Mouse (Mus musculus) myocyte (in vitro differentiated cells): Measurements from ENCODE around the gene Cbarp. TPM values are rescaled to one million over a fixed set of nuclear protein-coding genes. Genes with fewer than 3 reads are reported as not detected.
A peak's percentile ranks its signal among the peaks of the same experiment; 100 is the strongest.

ENCODE experiments used
- H3K27me3 ChIP-seq: one replicate; pipeline ENCODE4 v1.6.1; 2011; ENCODE audit not compliant: control insufficient read depth, insufficient read depth, insufficient read length
- H3K36me3 ChIP-seq: one replicate; pipeline ENCODE4 v1.6.1; 2011; ENCODE audit not compliant: control insufficient read depth, insufficient read depth
- H3K4me2 ChIP-seq: one replicate; pipeline ENCODE4 v1.6.1; 2011; ENCODE audit warnings: low read depth, control low read depth
- H3K4me3 ChIP-seq: one replicate; pipeline ENCODE4 v1.5.1; 2011; ENCODE audit warnings: mild to moderate bottlenecking, control low read depth, moderate library complexity
- H3K79me2 ChIP-seq: one replicate; pipeline ENCODE4 v1.6.1; 2011; ENCODE audit not compliant: control insufficient read depth, insufficient read depth
- H3ac ChIP-seq: one replicate; pipeline ENCODE4 v1.6.1; 2011; ENCODE audit not compliant: control insufficient read depth, insufficient read length
- CEBPB ChIP-seq: IDR thresholded peaks from 2 replicates; pipeline ENCODE4 v1.6.1; 2011; ENCODE audit warnings: mild to moderate bottlenecking, moderate library complexity; ENCODE audit not compliant: poor library complexity, insufficient read depth, severe bottlenecking
- E2F4 ChIP-seq: IDR thresholded peaks from one replicate; pipeline ENCODE4 v1.6.1; 2011; ENCODE audit warnings: mild to moderate bottlenecking, control low read depth, moderate library complexity; ENCODE audit not compliant: insufficient read depth
- MAX ChIP-seq: IDR thresholded peaks from one replicate; pipeline ENCODE4 v1.6.1; 2011; ENCODE audit warnings: low read depth, mild to moderate bottlenecking, control low read depth
- MYOD1 ChIP-seq, 3 experiments: IDR thresholded peaks; one replicate each; pipeline ENCODE4 v1.6.1; 2011; ENCODE audit warnings: control low read depth in 2 of 3, low read depth in 2 of 3, mild to moderate bottlenecking in 2 of 3, moderate library complexity in 1 of 3; ENCODE audit not compliant: insufficient read length in 2 of 3, control insufficient read depth in 1 of 3
- MYOG ChIP-seq, 3 experiments: IDR thresholded peaks; one replicate each; pipeline ENCODE4 v1.6.1; 2011; ENCODE audit warnings: control low read depth in 2 of 3, low read depth in 2 of 3, mild to moderate bottlenecking in 2 of 3; ENCODE audit not compliant: insufficient read length in 2 of 3, control insufficient read depth in 1 of 3, insufficient read depth in 1 of 3
- POLR2A ChIP-seq: IDR thresholded peaks from one replicate; pipeline ENCODE4 v1.6.1; 2011; ENCODE audit warnings: low read depth, mild to moderate bottlenecking, control low read depth, moderate library complexity; ENCODE audit not compliant: insufficient read length
- POLR2AphosphoS2 ChIP-seq: IDR thresholded peaks from one replicate; pipeline ENCODE4 v1.6.1; 2011; ENCODE audit warnings: low read depth, control low read depth; ENCODE audit not compliant: insufficient read length
- REST ChIP-seq: IDR thresholded peaks from one replicate; pipeline ENCODE4 v1.6.1; 2011; ENCODE audit warnings: mild to moderate bottlenecking, control low read depth, moderate library complexity; ENCODE audit not compliant: insufficient read depth, insufficient read length
- SRF ChIP-seq: IDR thresholded peaks from one replicate; pipeline ENCODE4 v1.6.1; 2011; ENCODE audit warnings: low read depth; ENCODE audit not compliant: control insufficient read depth, insufficient read length
- TCF12 ChIP-seq: IDR thresholded peaks from one replicate; pipeline ENCODE4 v1.6.1; 2011; ENCODE audit warnings: mild to moderate bottlenecking, control low read depth; ENCODE audit not compliant: poor library complexity, insufficient read depth, severe bottlenecking
- TCF3 ChIP-seq: IDR thresholded peaks from one replicate; pipeline ENCODE4 v1.6.1; 2011; ENCODE audit warnings: low read depth, control low read depth; ENCODE audit not compliant: insufficient read length
- USF1 ChIP-seq: IDR thresholded peaks from one replicate; pipeline ENCODE4 v1.6.1; 2011; ENCODE audit warnings: low read depth, mild to moderate bottlenecking, control low read depth, moderate library complexity
- polyA plus RNA-seq: library from polyadenylated mRNA; unstranded; fragments of >200 nt; fragmentation: generic; extraction: Trizol; gene quantifications from one replicate; pipeline ENCODE4 v1.2.1, GENCODE M21; 2012; ENCODE audit warnings: missing spikeins

Cbarp gene
- polyA plus RNA-seq, 1 experiment = 10.0 TPM

- Histone ChIP-seq H3K27me3 (no peaks in the 10 kb centered on the region), H3K4me2 (no peak overlapping the region), H3K79me2 (peaks cover 7% of the 10 kb centered on the region), H3K36me3 (peaks cover 6% of the 10 kb centered on the region), H3ac (no peak overlapping the region), H3K4me3 (no peak overlapping the region)
- TF ChIP-seq USF1 (no peak), TCF3 (no peak), MYOG (IDR thresholded peaks at IDR 0.05; ENCODE audit: control insufficient read depth in 1 of 3, insufficient read depth in 1 of 3, insufficient read length in 2 of 3, low read depth in 2 of 3) (no peak), REST (no peak), MYOD1 (IDR thresholded peaks at IDR 0.05; ENCODE audit: control insufficient read depth in 1 of 3, insufficient read length in 2 of 3, low read depth in 2 of 3) (no peak), MAX (no peak), SRF (no peak), E2F4 (no peak), POLR2A (no peak), CEBPB (no peak), TCF12 (no peak), POLR2AphosphoS2 (no peak)
These were observed 10.1 kb downstream of the Cbarp start for GRCm38 (mm10) chr10:80130403-80131031.

DNA sequence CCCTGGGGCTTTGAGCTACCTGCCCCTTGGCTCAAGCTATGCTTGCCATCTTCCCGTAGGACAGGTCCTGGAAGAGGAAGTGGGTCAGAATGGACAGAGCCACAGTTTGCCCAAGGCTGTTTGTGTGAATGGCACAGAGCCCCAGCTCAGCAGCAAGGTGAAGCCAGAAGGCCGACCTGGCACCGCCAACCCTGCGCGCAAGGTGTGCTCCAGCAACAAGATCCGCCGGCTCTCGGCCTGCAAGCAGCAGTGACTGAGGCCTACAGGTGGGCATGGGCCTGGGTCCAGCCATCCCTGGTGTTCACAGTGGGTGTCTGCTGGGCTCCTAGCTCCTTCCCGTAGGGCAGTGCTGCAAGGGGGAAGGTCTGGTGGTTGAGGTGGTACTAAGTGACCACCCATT, 10.8 kb downstream of the Cbarp start:
- Histone ChIP-seq H3ac (no peak overlapping the region), H3K4me2 (no peak overlapping the region), H3K4me3 (no peak overlapping the region), H3K36me3 (peaks cover 6% of the 10 kb centered on the region), H3K79me2 (peaks cover 12% of the 10 kb centered on the region), H3K27me3 (no peaks in the 10 kb centered on the region)
- TF ChIP-seq USF1 (no peak), TCF12 (no peak), MYOD1 (IDR thresholded peaks at IDR 0.05; ENCODE audit: control insufficient read depth in 1 of 3, insufficient read length in 2 of 3, low read depth in 2 of 3) (no peak), MAX (no peak), TCF3 (no peak), POLR2A (no peak), CEBPB (no peak), SRF (no peak), E2F4 (no peak), MYOG (IDR thresholded peaks at IDR 0.05; ENCODE audit: control insufficient read depth in 1 of 3, insufficient read depth in 1 of 3, insufficient read length in 2 of 3, low read depth in 2 of 3) (no peak), REST (no peak)

GRCm38 (mm10) chr10:80127920-80128319, 12.7 kb downstream of the Cbarp start:
- Histone ChIP-seq H3K79me2 (peaks cover 31% of the 10 kb centered on the region), H3ac (no peak overlapping the region), H3K4me3 (no peak overlapping the region), H3K36me3 (peaks cover 6% of the 10 kb centered on the region), H3K4me2 (no peak overlapping the region), H3K27me3 (no peaks in the 10 kb centered on the region)
- TF ChIP-seq TCF3 (no peak), MAX (no peak), POLR2A (no peak), REST (no peak), POLR2AphosphoS2 (peak; percentile 8)

DNA sequence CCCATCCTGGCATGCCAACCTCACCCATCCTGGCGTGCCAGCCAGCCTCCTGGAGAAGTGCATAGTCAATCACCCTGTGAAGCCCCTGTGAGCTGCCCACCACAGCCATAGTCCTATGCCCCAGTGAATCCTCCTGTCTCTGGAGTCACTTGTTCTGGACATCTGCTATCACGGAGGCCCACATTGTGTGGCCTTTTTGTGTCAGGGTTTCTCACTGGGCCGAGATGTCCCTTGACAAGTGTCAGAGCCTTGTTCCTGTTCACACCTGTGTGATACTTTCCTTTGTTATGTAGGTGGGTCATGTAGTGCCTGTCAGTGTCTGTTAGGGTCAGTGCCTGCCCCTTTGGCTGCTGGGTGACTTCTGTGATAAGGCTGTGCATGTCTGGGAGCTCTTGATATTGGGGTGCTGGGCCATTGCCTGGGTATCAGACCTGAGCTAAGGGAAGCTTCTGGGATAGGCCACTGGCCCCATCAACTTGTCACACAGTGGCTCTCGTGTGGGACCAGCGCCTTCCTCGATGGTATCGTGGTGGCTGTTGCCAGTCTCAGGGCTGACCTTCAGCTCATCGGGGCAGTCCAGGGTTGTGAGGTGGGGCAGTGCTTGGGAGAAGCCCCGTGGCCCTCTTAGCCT, 16.6 kb downstream of the Cbarp start:
- no peak for TF ChIP-seq SRF
- no peak for TF ChIP-seq MYOG (IDR thresholded peaks at IDR 0.05; ENCODE audit: control insufficient read depth in 1 of 3, insufficient read depth in 1 of 3, insufficient read length in 2 of 3, low read depth in 2 of 3)
- no peak for TF ChIP-seq MYOD1 (IDR thresholded peaks at IDR 0.05; ENCODE audit: control insufficient read depth in 1 of 3, insufficient read length in 2 of 3, low read depth in 2 of 3)
- H3K79me2 ChIP-seq = peaks cover 70% of the 10 kb centered on the region
- peaks cover 11% of the 10 kb centered on the region for H3K36me3 ChIP-seq
- no peaks in the 10 kb centered on the region for H3K27me3 ChIP-seq
- H3ac ChIP-seq = no peak overlapping the region
- no peak overlapping the region for H3K4me2 ChIP-seq
- no peak overlapping the region for H3K4me3 ChIP-seq

GRCm38 (mm10) chr10:80121639-80122038, 19.0 kb downstream of the Cbarp start:
- Histone ChIP-seq H3ac (no peak overlapping the region), H3K27me3 (no peaks in the 10 kb centered on the region), H3K36me3 (peaks cover 11% of the 10 kb centered on the region), H3K79me2 (peaks cover 89% of the 10 kb centered on the region), H3K4me3 (no peak overlapping the region), H3K4me2 (no peak overlapping the region)
- TF ChIP-seq MYOD1 (IDR thresholded peaks at IDR 0.05; ENCODE audit: control insufficient read depth in 1 of 3, insufficient read length in 2 of 3, low read depth in 2 of 3) (no peak), USF1 (no peak)
